Mouse (Mus musculus) MEL (cell line): ENCODE results near the gene Fcrl5. TPM values are rescaled to one million over a fixed set of nuclear protein-coding genes. Genes with fewer than 3 reads are reported as not detected.

Experiments used
- DNase-seq: peaks from one replicate; pipeline ENCODE4 v3.0.0; 2011; ENCODE audit warnings: low read depth, low spot score
- H3K27ac ChIP-seq: 2 replicates; pipeline ENCODE4 v1.5.1; 2012; ENCODE audit warnings: low read depth, mild to moderate bottlenecking, control low read depth, low read length, moderate library complexity; ENCODE audit not compliant: control insufficient read depth
- H3K27me3 ChIP-seq, 2 experiments: fragments of 150-350 bp in 1 of 2; sonication (generic) in 1 of 2; 2 replicates each; pipeline ENCODE4 v1.6.1; 2012; ENCODE audit warnings: low read length in 2 of 2, mild to moderate bottlenecking in 2 of 2, improper control_type of control experiment in 1 of 2, moderate library complexity in 1 of 2; ENCODE audit not compliant: insufficient read depth in 2 of 2, control insufficient read depth in 1 of 2
- H3K36me3 ChIP-seq, 2 experiments: 2 replicates each; pipeline ENCODE4 v1.6.1; 2012 to 2014; ENCODE audit warnings: low read length in 2 of 2, improper control_type of control experiment in 1 of 2, inconsistent platforms in 1 of 2, mild to moderate bottlenecking in 1 of 2; ENCODE audit not compliant: insufficient read depth in 2 of 2, control insufficient read depth in 1 of 2
- H3K4me1 ChIP-seq, 2 experiments: fragments of 150-350 bp in 1 of 2; sonication (generic) in 1 of 2; 2 replicates each; pipeline ENCODE4 v1.6.1; 2012; ENCODE audit warnings: low read length in 2 of 2, improper control_type of control experiment in 1 of 2, mild to moderate bottlenecking in 1 of 2; ENCODE audit not compliant: insufficient read depth in 2 of 2, control insufficient read depth in 1 of 2
- H3K4me3 ChIP-seq, 2 experiments: fragments of 150-350 bp in 1 of 2; sonication (generic) in 1 of 2; 2 replicates each; pipeline ENCODE4 v1.5.1; 2012; ENCODE audit warnings: low read depth in 2 of 2, low read length in 2 of 2, mild to moderate bottlenecking in 2 of 2, moderate library complexity in 2 of 2, control low read depth in 1 of 2, improper control_type of control experiment in 1 of 2; ENCODE audit not compliant: control insufficient read depth in 1 of 2, insufficient read depth in 1 of 2
- H3K79me2 ChIP-seq: 2 replicates; pipeline ENCODE4 v1.6.1; 2012; ENCODE audit warnings: mild to moderate bottlenecking, low read length, moderate library complexity; ENCODE audit not compliant: control insufficient read depth, poor library complexity, insufficient read depth
- H3K9ac ChIP-seq: 2 replicates; pipeline ENCODE4 v1.6.1; 2012; ENCODE audit warnings: low read depth, mild to moderate bottlenecking, control low read depth, low read length, moderate library complexity; ENCODE audit not compliant: control insufficient read depth, poor library complexity, severe bottlenecking
- H3K9me3 ChIP-seq: fragments of 150-350 bp; sonication (generic); replicated peaks from 2 replicates; pipeline ENCODE4 v1.6.1; 2012; ENCODE audit warnings: mild to moderate bottlenecking, low read length, improper control_type of control experiment, moderate library complexity; ENCODE audit not compliant: insufficient read depth
- CHD1 ChIP-seq: IDR thresholded peaks from 2 replicates; pipeline ENCODE4 v1.6.1; 2012; ENCODE audit warnings: low read depth, mild to moderate bottlenecking, inconsistent platforms, low read length, improper control_type of control experiment
- ETS1 ChIP-seq: IDR thresholded peaks from 2 replicates; pipeline ENCODE4 v1.6.1; 2012; ENCODE audit warnings: low read depth, mild to moderate bottlenecking, inconsistent platforms, low read length, improper control_type of control experiment, moderate library complexity
- GATA1 ChIP-seq: IDR thresholded peaks from 2 replicates; pipeline ENCODE4 v1.6.1; 2011; ENCODE audit warnings: low read depth, low read length, improper control_type of control experiment
- JUND ChIP-seq: IDR thresholded peaks from 2 replicates; pipeline ENCODE4 v1.6.1; 2011; ENCODE audit warnings: low read depth, mild to moderate bottlenecking, improper control_type of control experiment, low read length
- MAFK ChIP-seq: IDR thresholded peaks from 2 replicates; pipeline ENCODE4 v1.6.1; 2011; ENCODE audit warnings: low read depth, mild to moderate bottlenecking, low read length, improper control_type of control experiment, borderline replicate concordance
- MAZ ChIP-seq: IDR thresholded peaks from 2 replicates; pipeline ENCODE4 v1.6.1; 2012; ENCODE audit warnings: low read depth, mild to moderate bottlenecking, inconsistent platforms, low read length, improper control_type of control experiment
- MXI1 ChIP-seq: IDR thresholded peaks from 2 replicates; pipeline ENCODE4 v1.6.1; 2011; ENCODE audit warnings: mild to moderate bottlenecking, low read depth, low read length, improper control_type of control experiment
- MYB ChIP-seq: IDR thresholded peaks from 2 replicates; pipeline ENCODE4 v1.6.1; 2011; ENCODE audit warnings: mild to moderate bottlenecking, low read depth, low read length, improper control_type of control experiment
- MYC ChIP-seq: IDR thresholded peaks from 2 replicates; pipeline ENCODE4 v1.6.1; 2011; ENCODE audit warnings: low read depth, mild to moderate bottlenecking, low read length, improper control_type of control experiment, moderate library complexity
- NELFE ChIP-seq: IDR thresholded peaks from 2 replicates; pipeline ENCODE4 v1.6.1; 2011; ENCODE audit warnings: low read depth, low read length, improper control_type of control experiment
- NRF1 ChIP-seq: IDR thresholded peaks from 2 replicates; pipeline ENCODE4 v1.6.1; 2014; ENCODE audit warnings: low read depth, mild to moderate bottlenecking, inconsistent platforms, low read length, improper control_type of control experiment, moderate library complexity; ENCODE audit not compliant: poor library complexity, insufficient read depth, severe bottlenecking
- POLR2A ChIP-seq, 2 experiments: IDR thresholded peaks; 2 replicates each; pipeline ENCODE4 v1.6.1; 2011 to 2012; ENCODE audit warnings: low read length in 2 of 2, mild to moderate bottlenecking in 2 of 2, control low read depth in 1 of 2, improper control_type of control experiment in 1 of 2, low read depth in 1 of 2, moderate library complexity in 1 of 2; ENCODE audit not compliant: control insufficient read depth in 1 of 2, insufficient read depth in 1 of 2, poor library complexity in 1 of 2
- POLR2AphosphoS2 ChIP-seq: IDR thresholded peaks from 2 replicates; pipeline ENCODE4 v1.6.1; 2011; ENCODE audit warnings: low read length, improper control_type of control experiment
- RAD21 ChIP-seq: IDR thresholded peaks from 2 replicates; pipeline ENCODE4 v1.6.1; 2011; ENCODE audit warnings: mild to moderate bottlenecking, low read depth, low read length, improper control_type of control experiment
- RCOR1 ChIP-seq: IDR thresholded peaks from 2 replicates; pipeline ENCODE4 v1.6.1; 2012; ENCODE audit warnings: low read depth, mild to moderate bottlenecking, inconsistent platforms, low read length, improper control_type of control experiment
- SMC3 ChIP-seq: IDR thresholded peaks from 2 replicates; pipeline ENCODE4 v1.6.1; 2011; ENCODE audit warnings: low read depth, low read length, improper control_type of control experiment
- TBP ChIP-seq: IDR thresholded peaks from 2 replicates; pipeline ENCODE4 v1.8.0; 2011; ENCODE audit warnings: low read depth, low read length, improper control_type of control experiment
- USF1 ChIP-seq: IDR thresholded peaks from 2 replicates; pipeline ENCODE4 v1.6.1; 2014; ENCODE audit warnings: low read depth, mild to moderate bottlenecking, inconsistent platforms, low read length, improper control_type of control experiment, moderate library complexity
- USF2 ChIP-seq, 2 experiments: IDR thresholded peaks; 2 replicates each; pipeline ENCODE4 v1.6.1; 2011 to 2012; ENCODE audit warnings: improper control_type of control experiment in 2 of 2, low read length in 2 of 2, borderline replicate concordance in 1 of 2, inconsistent platforms in 1 of 2, low read depth in 1 of 2, mild to moderate bottlenecking in 1 of 2; ENCODE audit not compliant: insufficient read depth in 1 of 2
- ZC3H11A ChIP-seq: IDR thresholded peaks from 2 replicates; pipeline ENCODE4 v1.6.1; 2012; ENCODE audit warnings: low read depth, mild to moderate bottlenecking, inconsistent platforms, low read length, improper control_type of control experiment
- ZKSCAN1 ChIP-seq: IDR thresholded peaks from 2 replicates; pipeline ENCODE4 v1.6.1; 2012; ENCODE audit warnings: low read depth, mild to moderate bottlenecking, inconsistent platforms, low read length, improper control_type of control experiment, moderate library complexity
- ZMIZ1 ChIP-seq: IDR thresholded peaks from 2 replicates; pipeline ENCODE4 v1.6.1; 2012; ENCODE audit warnings: low read depth, mild to moderate bottlenecking, inconsistent platforms, low read length, improper control_type of control experiment, moderate library complexity
- polyA plus RNA-seq, 2 experiments: library from polyadenylated mRNA; stranded (reverse) in 1 of 2; unstranded in 1 of 2; fragments of >175 nt in 1 of 2; fragments of >200 nt in 1 of 2; gene quantifications; 2 replicates each; pipeline versions ENCODE4 v1.2.1 to v1.2.4; 2012; ENCODE audit warnings: low replicate concordance in 2 of 2, low read depth in 1 of 2; ENCODE audit not compliant: insufficient read length in 2 of 2, insufficient read depth in 1 of 2, missing spikeins in 1 of 2
- total RNA-seq: library from RNA; depleted of rRNA; stranded (reverse); fragments of 300-350 nt; gene quantifications from 2 replicates; pipeline ENCODE4 v1.2.3, GENCODE M21; 2012

Fcrl5 gene
- total and polyA plus RNA-seq, 3 experiments: 0.03 TPM; not detected in 2

DNA sequence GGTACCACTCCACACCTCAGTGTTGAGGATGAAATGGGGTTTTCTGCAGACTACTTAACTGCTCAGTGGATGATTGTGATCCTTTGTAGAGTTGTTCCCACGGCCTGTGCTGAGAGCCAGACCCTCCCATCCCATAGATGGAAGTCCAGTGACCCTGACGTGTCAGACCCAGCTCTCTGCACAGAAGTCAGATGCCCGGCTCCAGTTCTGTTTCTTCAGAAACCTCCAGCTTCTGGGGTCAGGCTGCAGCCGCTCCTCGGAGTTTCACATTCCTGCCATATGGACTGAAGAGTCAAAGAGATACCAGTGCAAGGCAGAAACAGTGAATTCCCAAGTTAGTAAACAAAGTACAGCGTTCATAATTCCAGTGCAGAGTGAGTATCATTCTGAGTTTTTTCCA is 8.4 kb downstream of the Fcrl5 start:
- Histone ChIP-seq H3K4me3 (no peak overlapping the region), H3K9ac (no peak overlapping the region), H3K27me3 (no peaks in the 10 kb centered on the region; a peak in 1 of 4 replicates), H3K79me2 (no peaks in the 10 kb centered on the region), H3K27ac (no peak overlapping the region), H3K9me3 (no peaks in the 10 kb centered on the region), H3K36me3 (no peaks in the 10 kb centered on the region), H3K4me1 (no peaks in the 10 kb centered on the region)
- no peak for DNase-seq
- TF ChIP-seq MYB (no peak), GATA1 (no peak), JUND (no peak), SMC3 (no peak), POLR2AphosphoS2 (no peak), POLR2A (IDR thresholded peaks at IDR 0.05; ENCODE audit: control insufficient read depth in 1 of 2, insufficient read depth in 1 of 2, low read depth in 1 of 2, low read length in 2 of 2, poor library complexity in 1 of 2) (no peak), ETS1 (no peak)

DNA sequence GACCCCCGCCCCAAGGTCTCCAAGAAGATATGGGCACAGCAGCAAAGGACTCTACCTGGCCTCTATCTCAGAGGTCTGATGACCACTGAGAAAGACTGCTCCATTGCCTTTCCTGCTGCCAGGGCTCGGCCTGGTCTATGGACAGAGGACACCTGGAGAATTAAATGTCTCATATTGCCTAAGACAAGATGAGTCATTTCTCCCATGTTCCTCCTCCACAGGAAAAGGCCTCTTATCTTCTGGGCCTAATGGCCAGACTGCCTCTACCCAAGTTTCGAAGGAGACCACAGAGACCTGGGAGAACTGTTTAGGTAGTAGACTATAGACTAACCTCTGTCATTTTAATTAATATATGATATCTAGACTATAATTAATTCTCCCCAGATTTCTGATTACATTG is 29.9 kb downstream of the Fcrl5 start:
- no peaks in the 10 kb centered on the region for H3K79me2 ChIP-seq
- H3K27ac ChIP-seq: no peak overlapping the region
- H3K4me1 ChIP-seq: no peaks in the 10 kb centered on the region
- H3K27me3 ChIP-seq: no peaks in the 10 kb centered on the region; a peak in 1 of 4 replicates
- no peak overlapping the region for H3K4me3 ChIP-seq
- no peak overlapping the region for H3K9ac ChIP-seq
- DNase-seq: no peak
- TF ChIP-seq MAZ (no peak), ZKSCAN1 (no peak), USF2 (IDR thresholded peaks at IDR 0.05; ENCODE audit: borderline replicate concordance in 1 of 2, insufficient read depth in 1 of 2, low read depth in 1 of 2, low read length in 2 of 2) (no peak), MAFK (no peak), USF1 (no peak), ZC3H11A (no peak), SMC3 (no peak)
- no peaks in the 10 kb centered on the region for H3K36me3 ChIP-seq
- no peaks in the 10 kb centered on the region for H3K9me3 ChIP-seq

DNA sequence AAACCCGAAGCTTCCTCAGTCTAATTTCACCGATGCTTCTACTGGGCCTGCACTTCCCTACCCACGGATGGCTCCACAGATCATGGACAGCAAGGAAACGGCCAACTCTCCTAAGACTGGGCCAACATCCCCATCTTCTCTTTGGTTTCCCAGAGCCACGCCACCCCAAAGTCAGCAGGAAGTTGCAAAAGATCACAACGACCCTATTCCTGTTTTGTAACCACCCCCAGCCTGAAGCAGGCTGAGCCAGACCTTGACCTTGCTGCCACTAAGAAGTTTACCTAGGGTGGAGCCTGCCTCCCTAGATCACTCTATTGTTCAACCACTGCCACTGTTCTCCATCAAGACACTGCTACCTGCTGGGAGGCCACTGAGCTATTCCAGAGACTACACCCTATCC is 31.4 kb downstream of the Fcrl5 start:
- H3K4me1 ChIP-seq: no peaks in the 10 kb centered on the region
- H3K27ac ChIP-seq: no peak overlapping the region
- DNase-seq: no peak
- no peaks in the 10 kb centered on the region for H3K9me3 ChIP-seq
- H3K9ac ChIP-seq: no peak overlapping the region
- no peaks in the 10 kb centered on the region for H3K79me2 ChIP-seq
- no peaks in the 10 kb centered on the region; a peak in 1 of 4 replicates for H3K27me3 ChIP-seq
- H3K36me3 ChIP-seq: no peaks in the 10 kb centered on the region
- TF ChIP-seq NRF1 (no peak), MYC (no peak), CHD1 (no peak), NELFE (no peak), SMC3 (no peak), RAD21 (no peak), MAFK (no peak), MYB (no peak), JUND (no peak), GATA1 (no peak), USF2 (IDR thresholded peaks at IDR 0.05; ENCODE audit: borderline replicate concordance in 1 of 2, insufficient read depth in 1 of 2, low read depth in 1 of 2, low read length in 2 of 2) (no peak), MXI1 (no peak), ZMIZ1 (no peak), RCOR1 (no peak), TBP (no peak)
- TF ChIP-seq, all 39 proteins: peak for 0
- no peak overlapping the region for H3K4me3 ChIP-seq
